Mouse (Mus musculus): ENCODE measurements around the gene Lmbrd1.
"Not testable (repeated sequence)": the region's sequence is repeated elsewhere in the genome, so short reads cannot be mapped to it uniquely, and the experiment has no call there.

DNA sequence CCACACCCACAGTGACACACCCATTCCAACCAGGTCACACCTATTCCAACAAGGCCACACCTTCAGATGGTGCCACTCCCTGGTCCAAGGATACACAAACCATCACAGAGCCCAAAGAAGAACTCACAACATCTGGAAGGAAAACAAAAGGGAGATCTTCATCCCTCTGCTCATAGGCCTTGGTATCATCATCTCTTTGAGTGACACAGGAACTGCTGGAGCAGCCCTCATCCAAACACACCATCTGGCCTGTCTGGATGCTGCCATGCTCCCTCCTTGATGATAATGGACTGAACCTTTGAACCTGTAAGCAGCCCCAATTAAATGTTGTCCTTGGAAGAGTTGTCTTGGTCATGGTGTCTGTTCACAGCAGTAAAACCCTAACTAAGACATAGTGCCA is 17.8 kb upstream of the Lmbrd1 start:
- TF ChIP-seq CTCF (IDR thresholded peaks at IDR 0.05; ENCODE audit: borderline replicate concordance, insufficient read depth, low read depth, low read length); POLR2A (IDR thresholded peaks at IDR 0.05; ENCODE audit: borderline replicate concordance, insufficient read depth, low read length): not testable (repeated sequence)
